In genomic region chr12:32245566-32246233, GRCm38 (mm10) we compare ENCODE assay signal across 8 mouse cellular contexts. TPM values are rescaled to one million over a fixed set of nuclear protein-coding genes. Genes with fewer than 3 reads are reported as not detected.
A peak's percentile ranks its signal among the peaks of the same experiment; 100 is the strongest.
DNase-seq lines count a peak whose midpoint lies in the region; ATAC-seq and TF ChIP-seq lines count a peak whose summit lies in the region.

No protein-coding gene starts in this region.

- no peak for ATAC-seq in heart, embryonic 11.5 days (replicated peaks; ENCODE audit: insufficient number of reproducible peaks, low FRiP score, low TSS enrichment)
- no peak for ATAC-seq in midbrain, postnatal 0 days (ENCODE audit: low FRiP score)

- DNase-seq in heart, adult 8-10 months (ENCODE audit: low spot score), result peak; percentile 6
- peak; percentile 34 for DNase-seq in urinary bladder, postnatal 25 days (ENCODE audit: low spot score)
- no peak for DNase-seq in urinary bladder, adult 2 months (ENCODE audit: low spot score)
- DNase-seq in cerebellum, adult 8-10 months, result peak; percentile 44
- peak; percentile 50 for DNase-seq in kidney, postnatal 10 days
- DNase-seq in midbrain, postnatal 0 days (ENCODE audit: low spot score), result peak; percentile 69
- DNase-seq in frontal cortex, postnatal 14 days (ENCODE audit: low spot score in 2 of 2), result no peak

- no peaks in the 10 kb centered on the region for H3K4me1 ChIP-seq in heart, embryonic 11.5 days (ENCODE audit: control insufficient read depth, insufficient read depth, low read length)
- H3K4me1 ChIP-seq in midbrain, postnatal 0 days (ENCODE audit: insufficient read depth, low read length), result no peaks in the 10 kb centered on the region

- H3K27ac ChIP-seq in heart, embryonic 11.5 days (ENCODE audit: low read depth, low read length), result no peak overlapping the region
- H3K27ac ChIP-seq in midbrain, postnatal 0 days (ENCODE audit: low read depth, low read length), result no peak overlapping the region

- peak; percentile 88 for TF ChIP-seq CTCF in midbrain, postnatal 0 days (IDR thresholded peaks at IDR 0.05)

- no peak overlapping the region for H3K4me3 ChIP-seq in heart, embryonic 11.5 days (ENCODE audit: low read depth, low read length)
- H3K4me3 ChIP-seq in midbrain, postnatal 0 days (ENCODE audit: low read depth, low read length), result no peak overlapping the region

- no peak overlapping the region for H3K9ac ChIP-seq in heart, embryonic 11.5 days (ENCODE audit: low read depth, low read length)
- H3K9ac ChIP-seq in midbrain, postnatal 0 days (replicated peaks; ENCODE audit: low read length, poor library complexity, severe bottlenecking), result no peak overlapping the region

- H3K4me2 ChIP-seq in heart, embryonic 11.5 days, result no peak overlapping the region
- H3K4me2 ChIP-seq in midbrain, postnatal 0 days (ENCODE audit: low read depth, low read length, poor library complexity, severe bottlenecking), result no peak overlapping the region

- no peaks in the 10 kb centered on the region for H3K9me3 ChIP-seq in heart, embryonic 11.5 days (replicated peaks; ENCODE audit: control insufficient read depth, low read length)
- no peaks in the 10 kb centered on the region for H3K9me3 ChIP-seq in midbrain, postnatal 0 days (ENCODE audit: low read length)

- 64% methylated on average over 5 of the region's 5 CpGs for WGBS in heart, embryonic 11.5 days (ENCODE audit: insufficient replicate concordance)
- 74% methylated on average over 5 of the region's 5 CpGs for WGBS in midbrain, postnatal 0 days

- H3K27me3 ChIP-seq in heart, embryonic 11.5 days (ENCODE audit: control insufficient read depth, insufficient read depth, low read length), result no peaks in the 10 kb centered on the region
- no peaks in the 10 kb centered on the region for H3K27me3 ChIP-seq in midbrain, postnatal 0 days (ENCODE audit: insufficient read depth, low read length)

- H3K36me3 ChIP-seq in heart, embryonic 11.5 days (ENCODE audit: control insufficient read depth, insufficient read depth, low read length), result no peaks in the 10 kb centered on the region
- H3K36me3 ChIP-seq in midbrain, postnatal 0 days (ENCODE audit: insufficient read depth, low read length), result no peaks in the 10 kb centered on the region

RNA-seq across cellular contexts. Expression of gene Pik3cg, which starts 37.2 kb away (rescaled TPM):
- total RNA-seq in heart, adult 8-10 months (2022), result 1 to 10 TPM; 1.3 to 1.6 (median 1.5) TPM
- 1.1 and 1.5 TPM in 2 replicates for polyA plus RNA-seq in heart, embryonic 11.5 days (2014; fragmentation: Nextera tagmentation; extraction: Ambion mirVana)
- polyA plus RNA-seq in urinary bladder, adult 2 months (2012; rRNA removed), result 4.6 and 5.4 TPM in 2 replicates
- total RNA-seq in midbrain, postnatal 0 days (2014; rRNA removed), result 1.9 and 3.0 TPM in 2 replicates
- 0.78 and 0.86 TPM in 2 replicates for polyA plus RNA-seq in midbrain, postnatal 0 days (2015; fragmentation: Nextera tagmentation; extraction: Ambion mirVana)

Comparison
In these comparisons a context has a peak if more than half of its experiments do, and no peak if none do; other contexts are left out.
1. DNase-seq: peak in heart, adult 8-10 months (single experiment), urinary bladder, postnatal 25 days (single experiment), cerebellum, adult 8-10 months (single experiment), kidney, postnatal 10 days (single experiment) and midbrain, postnatal 0 days (single experiment); none in urinary bladder, adult 2 months (single experiment) and frontal cortex, postnatal 14 days (0 of 2).